Mouse (Mus musculus) G1E (cell line): ENCODE data around the gene Cobl.

Experiments
- CTCF ChIP-seq: IDR thresholded peaks from 2 replicates; pipeline ENCODE4 v1.5.1; 2012; ENCODE audit warnings: low read depth, low read length, inconsistent platforms, mixed read lengths
- GATA1 ChIP-seq: IDR thresholded peaks from 2 replicates; pipeline ENCODE4 v1.6.1; 2012; ENCODE audit warnings: borderline replicate concordance, low read length, inconsistent platforms, mixed read lengths
- POLR2AphosphoS5 ChIP-seq: IDR thresholded peaks from 2 replicates; pipeline ENCODE4 v1.6.1; 2012; ENCODE audit warnings: low read depth, low read length, inconsistent platforms; ENCODE audit not compliant: insufficient replicate concordance

DNA sequence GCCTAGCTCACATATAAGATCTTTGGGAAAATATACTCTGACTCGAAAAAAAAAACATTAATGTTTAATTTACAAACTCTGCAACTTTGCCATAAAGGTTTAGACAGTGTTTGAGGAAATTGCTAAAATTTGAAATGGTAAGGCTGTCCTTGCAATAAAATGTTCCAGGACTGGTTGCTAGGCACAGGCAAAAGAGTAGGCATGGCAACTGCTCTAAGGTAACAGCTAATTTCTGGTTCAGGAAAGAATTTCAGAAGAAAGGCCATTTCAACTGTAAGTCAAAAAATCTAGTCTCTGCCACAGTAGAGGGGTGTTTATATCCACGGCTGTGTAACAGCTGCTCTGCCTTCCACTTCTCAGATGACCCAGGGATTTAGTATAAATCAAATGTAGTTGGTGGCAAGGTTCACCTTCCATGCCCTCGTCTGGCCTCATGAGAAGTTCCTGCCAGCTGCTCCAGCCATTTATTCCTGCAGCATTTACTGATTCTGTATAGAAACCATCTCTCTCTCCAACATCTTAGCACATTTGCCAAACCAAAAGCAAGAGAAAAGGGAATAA, 113.7 kb downstream of the Cobl start:
- TF ChIP-seq GATA1 (no peak), CTCF (no peak), POLR2AphosphoS5 (no peak)
